Mouse (Mus musculus): ENCODE measurements at regions not wholly inside any gene's neighbourhood (a gene's known extent, or its start where the extent isn't known, plus 50 kb on each side); places are given as distances from the start of the nearest gene placed in this dataset.

DNA sequence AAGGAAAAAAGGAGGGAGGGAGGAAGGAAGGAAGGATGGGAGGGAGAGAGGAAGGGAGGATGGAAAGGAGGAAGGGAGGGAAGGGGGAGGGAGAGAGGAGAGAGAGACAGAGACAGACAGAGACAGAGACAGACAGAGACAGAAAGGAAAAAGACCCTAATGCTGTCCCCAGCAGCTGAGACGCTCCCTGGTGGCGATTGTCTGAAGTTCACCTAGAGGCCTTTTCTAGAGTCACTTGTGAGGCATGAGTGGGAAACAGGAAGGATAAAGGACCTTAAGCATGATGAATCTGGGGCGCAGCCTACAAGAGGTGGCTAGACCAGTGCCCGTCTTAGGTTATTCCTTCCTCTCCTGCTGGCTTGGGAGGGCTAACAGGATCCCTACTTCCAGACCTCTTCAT, 276.7 kb downstream of the Tshz3 start:
- DNase-seq (ENCODE audit: low spot score), result no peak
- H3K36me3 ChIP-seq (replicated peaks), result no peaks in the 10 kb centered on the region
- no peak for ATAC-seq (ENCODE audit: extremely low read depth, insufficient number of reproducible peaks, low FRiP score, poor library complexity, severe bottlenecking)
- H3K9me3 ChIP-seq (replicated peaks), result peaks cover 46% of the 10 kb centered on the region
- no peaks in the 10 kb centered on the region for H3K4me1 ChIP-seq (ENCODE audit: insufficient read depth, low read depth, low read length)
- H3K27me3 ChIP-seq (ENCODE audit: insufficient read depth, low read length), result no peaks in the 10 kb centered on the region
- H3K4me3 ChIP-seq (ENCODE audit: low read depth, low read length), result no peak overlapping the region
- TF ChIP-seq TAL1 (conservative IDR thresholded peaks at IDR 0.05; ENCODE audit: low read depth, low read length) (no peak), CTCF (IDR thresholded peaks at IDR 0.05; ENCODE audit: low read depth, low read length) (no peak), GATA2 (IDR thresholded peaks at IDR 0.05; ENCODE audit: borderline replicate concordance, low read depth, low read length) (no peak), GATA1 (IDR thresholded peaks at IDR 0.05; ENCODE audit: borderline replicate concordance, low read length) (no peak), POLR2AphosphoS5 (IDR thresholded peaks at IDR 0.05; ENCODE audit: insufficient replicate concordance, low read depth, low read length) (no peak)

DNA sequence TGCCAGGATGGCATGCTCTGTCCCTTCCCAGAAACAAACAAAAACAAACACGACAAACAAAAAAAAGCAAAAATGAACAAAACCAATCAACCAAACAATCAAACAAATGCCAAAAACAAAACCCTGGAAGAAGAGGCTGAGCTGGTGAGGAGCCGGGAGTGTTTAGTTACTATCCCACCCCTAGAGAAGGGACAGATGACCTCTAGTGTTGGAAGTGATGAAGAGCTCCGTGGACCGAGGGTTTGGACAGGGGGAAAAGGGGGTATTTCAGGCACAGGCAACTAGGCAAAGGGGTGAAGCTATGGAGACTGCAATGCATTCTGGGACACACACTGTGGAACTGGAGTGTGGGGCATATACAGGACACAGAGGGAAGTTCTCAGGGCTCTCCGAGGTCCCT, 277.6 kb downstream of the Tshz3 start:
- ATAC-seq (ENCODE audit: extremely low read depth, insufficient number of reproducible peaks, low FRiP score, poor library complexity, severe bottlenecking) (no peak), DNase-seq (ENCODE audit: low spot score) (no peak)
- no peak for TF ChIP-seq POLR2AphosphoS5 (IDR thresholded peaks at IDR 0.05; ENCODE audit: insufficient replicate concordance, low read depth, low read length)
- TF ChIP-seq GATA2 (IDR thresholded peaks at IDR 0.05; ENCODE audit: borderline replicate concordance, low read depth, low read length), result no peak
- no peak for TF ChIP-seq GATA1 (IDR thresholded peaks at IDR 0.05; ENCODE audit: borderline replicate concordance, low read length)
- TF ChIP-seq CTCF (IDR thresholded peaks at IDR 0.05; ENCODE audit: low read depth, low read length), result no peak
- no peak for TF ChIP-seq TAL1 (conservative IDR thresholded peaks at IDR 0.05; ENCODE audit: low read depth, low read length)
- H3K36me3 ChIP-seq (replicated peaks), result no peaks in the 10 kb centered on the region
- H3K27me3 ChIP-seq (ENCODE audit: insufficient read depth, low read length), result no peaks in the 10 kb centered on the region
- H3K9me3 ChIP-seq (replicated peaks), result peaks cover 52% of the 10 kb centered on the region
- no peaks in the 10 kb centered on the region for H3K4me1 ChIP-seq (ENCODE audit: insufficient read depth, low read depth, low read length)
- no peak overlapping the region for H3K4me3 ChIP-seq (ENCODE audit: low read depth, low read length)

DNA sequence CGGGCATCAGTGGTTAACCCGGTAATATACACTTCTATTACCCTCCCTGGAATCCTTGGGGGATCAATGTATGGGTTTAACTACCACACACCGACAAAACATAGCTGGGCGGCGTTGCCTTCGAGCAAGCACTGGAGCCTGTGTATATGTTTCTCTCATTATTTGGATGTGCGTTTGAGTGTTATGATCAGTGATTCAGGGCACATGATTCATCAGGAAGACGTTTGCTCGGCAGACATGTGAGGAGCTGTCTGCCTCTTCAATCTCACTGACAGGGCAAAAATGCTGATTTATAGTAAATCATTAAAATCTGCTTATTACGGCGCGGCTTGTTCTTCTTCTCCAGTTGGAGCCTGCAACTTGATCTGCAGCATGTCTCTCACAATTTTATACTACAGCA, 279.9 kb downstream of the Tshz3 start:
- no peak for DNase-seq (ENCODE audit: low spot score)
- H3K4me1 ChIP-seq (ENCODE audit: insufficient read depth, low read depth, low read length), result no peaks in the 10 kb centered on the region
- no peak for ATAC-seq (ENCODE audit: extremely low read depth, insufficient number of reproducible peaks, low FRiP score, poor library complexity, severe bottlenecking)
- H3K27me3 ChIP-seq (ENCODE audit: insufficient read depth, low read length), result no peaks in the 10 kb centered on the region
- TF ChIP-seq GATA2 (IDR thresholded peaks at IDR 0.05; ENCODE audit: borderline replicate concordance, low read depth, low read length) (no peak), TAL1 (conservative IDR thresholded peaks at IDR 0.05; ENCODE audit: low read depth, low read length) (no peak), CTCF (IDR thresholded peaks at IDR 0.05; ENCODE audit: low read depth, low read length) (no peak), POLR2AphosphoS5 (IDR thresholded peaks at IDR 0.05; ENCODE audit: insufficient replicate concordance, low read depth, low read length) (no peak)
- H3K9me3 ChIP-seq (replicated peaks), result peaks cover 63% of the 10 kb centered on the region
- H3K4me3 ChIP-seq (ENCODE audit: low read depth, low read length), result no peak overlapping the region
- no peaks in the 10 kb centered on the region for H3K36me3 ChIP-seq (replicated peaks)

DNA sequence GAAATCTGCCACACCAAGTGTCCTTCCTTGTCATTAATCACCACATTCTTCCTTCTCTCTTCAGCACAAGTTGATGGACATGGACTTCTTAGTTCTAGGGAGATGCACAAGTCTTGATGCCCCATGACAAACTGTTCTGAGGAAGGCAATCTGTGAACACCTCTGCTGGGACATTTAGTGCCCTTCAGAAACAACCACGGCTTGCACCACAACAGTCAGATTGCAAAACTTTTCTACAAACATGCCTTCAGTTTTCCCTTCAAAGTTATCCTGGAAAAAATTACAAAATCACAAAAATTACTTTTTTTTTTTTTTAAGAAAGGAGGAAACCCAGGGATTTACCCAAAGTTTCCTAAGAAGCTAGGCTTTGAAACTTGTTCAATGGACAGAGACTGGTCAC, 291.5 kb downstream of the Tshz3 start:
- Histone ChIP-seq H3K9me3 (replicated peaks) (peaks cover 39% of the 10 kb centered on the region), H3K27me3 (ENCODE audit: insufficient read depth, low read length) (no peaks in the 10 kb centered on the region), H3K36me3 (replicated peaks) (no peaks in the 10 kb centered on the region), H3K4me3 (ENCODE audit: low read depth, low read length) (no peak overlapping the region), H3K4me1 (ENCODE audit: insufficient read depth, low read depth, low read length) (no peaks in the 10 kb centered on the region)
- DNase-seq (ENCODE audit: low spot score), result no peak
- TF ChIP-seq GATA1 (IDR thresholded peaks at IDR 0.05; ENCODE audit: borderline replicate concordance, low read length) (no peak), POLR2AphosphoS5 (IDR thresholded peaks at IDR 0.05; ENCODE audit: insufficient replicate concordance, low read depth, low read length) (no peak), TAL1 (conservative IDR thresholded peaks at IDR 0.05; ENCODE audit: low read depth, low read length) (no peak), GATA2 (IDR thresholded peaks at IDR 0.05; ENCODE audit: borderline replicate concordance, low read depth, low read length) (no peak), CTCF (IDR thresholded peaks at IDR 0.05; ENCODE audit: low read depth, low read length) (no peak)
- ATAC-seq (ENCODE audit: extremely low read depth, insufficient number of reproducible peaks, low FRiP score, poor library complexity, severe bottlenecking), result no peak

DNA sequence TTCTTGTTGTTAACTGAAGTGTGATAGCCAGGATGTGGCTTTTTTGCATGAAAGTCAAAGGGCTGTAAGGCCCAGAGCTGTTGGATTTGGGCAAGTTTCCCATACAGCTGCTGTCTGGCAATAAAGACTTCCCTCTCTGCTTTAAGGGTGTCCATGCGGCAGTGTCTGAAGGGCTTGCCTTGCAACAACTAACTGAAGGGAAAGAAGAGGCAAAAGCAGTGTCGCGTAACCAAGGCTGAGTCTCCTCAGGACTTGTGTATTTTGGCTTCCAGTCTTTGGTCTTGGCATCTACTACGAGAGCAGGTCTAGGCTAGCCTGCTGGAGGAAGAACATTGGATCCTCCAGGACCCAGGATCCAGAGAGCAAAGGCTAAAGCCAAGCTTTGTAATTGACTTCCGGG, 306.7 kb downstream of the Tshz3 start:
- Histone ChIP-seq H3K27me3 (ENCODE audit: insufficient read depth, low read length) (no peaks in the 10 kb centered on the region), H3K4me1 (ENCODE audit: insufficient read depth, low read depth, low read length) (no peaks in the 10 kb centered on the region), H3K4me3 (ENCODE audit: low read depth, low read length) (no peak overlapping the region), H3K9me3 (replicated peaks) (peaks cover 44% of the 10 kb centered on the region), H3K36me3 (replicated peaks) (no peaks in the 10 kb centered on the region)
- DNase-seq (ENCODE audit: low spot score) (no peak), ATAC-seq (ENCODE audit: extremely low read depth, insufficient number of reproducible peaks, low FRiP score, poor library complexity, severe bottlenecking) (no peak)
- TF ChIP-seq GATA1 (IDR thresholded peaks at IDR 0.05; ENCODE audit: borderline replicate concordance, low read length), result no peak
- TF ChIP-seq CTCF (IDR thresholded peaks at IDR 0.05; ENCODE audit: low read depth, low read length), result no peak
- no peak for TF ChIP-seq POLR2AphosphoS5 (IDR thresholded peaks at IDR 0.05; ENCODE audit: insufficient replicate concordance, low read depth, low read length)
- no peak for TF ChIP-seq TAL1 (conservative IDR thresholded peaks at IDR 0.05; ENCODE audit: low read depth, low read length)
- no peak for TF ChIP-seq GATA2 (IDR thresholded peaks at IDR 0.05; ENCODE audit: borderline replicate concordance, low read depth, low read length)

DNA sequence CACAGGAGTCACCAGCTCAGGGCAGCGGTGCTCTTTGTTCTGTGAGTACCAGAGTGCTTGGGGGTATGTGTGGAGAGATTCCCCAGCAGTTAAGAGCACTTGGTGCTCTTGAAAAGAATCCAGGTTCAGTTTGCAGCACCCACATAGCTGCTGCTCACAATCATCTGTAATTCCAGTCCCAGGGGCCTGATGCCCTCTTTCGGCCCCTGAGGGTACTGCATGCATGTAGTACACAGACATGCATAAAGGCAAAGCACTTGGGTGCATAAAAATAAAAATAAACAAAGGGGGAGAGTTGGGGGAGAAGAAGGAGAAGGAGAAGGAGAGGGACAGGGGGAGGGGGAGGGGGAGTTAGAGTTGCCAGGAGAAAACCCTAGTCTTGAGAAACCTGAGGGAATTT, 307.8 kb downstream of the Tshz3 start:
- no peak for TF ChIP-seq GATA1 (IDR thresholded peaks at IDR 0.05; ENCODE audit: borderline replicate concordance, low read length)
- TF ChIP-seq TAL1 (conservative IDR thresholded peaks at IDR 0.05; ENCODE audit: low read depth, low read length), result no peak
- TF ChIP-seq CTCF (IDR thresholded peaks at IDR 0.05; ENCODE audit: low read depth, low read length), result no peak
- TF ChIP-seq POLR2AphosphoS5 (IDR thresholded peaks at IDR 0.05; ENCODE audit: insufficient replicate concordance, low read depth, low read length), result no peak
- H3K36me3 ChIP-seq (replicated peaks), result no peaks in the 10 kb centered on the region
- no peak for ATAC-seq (ENCODE audit: extremely low read depth, insufficient number of reproducible peaks, low FRiP score, poor library complexity, severe bottlenecking)

DNA sequence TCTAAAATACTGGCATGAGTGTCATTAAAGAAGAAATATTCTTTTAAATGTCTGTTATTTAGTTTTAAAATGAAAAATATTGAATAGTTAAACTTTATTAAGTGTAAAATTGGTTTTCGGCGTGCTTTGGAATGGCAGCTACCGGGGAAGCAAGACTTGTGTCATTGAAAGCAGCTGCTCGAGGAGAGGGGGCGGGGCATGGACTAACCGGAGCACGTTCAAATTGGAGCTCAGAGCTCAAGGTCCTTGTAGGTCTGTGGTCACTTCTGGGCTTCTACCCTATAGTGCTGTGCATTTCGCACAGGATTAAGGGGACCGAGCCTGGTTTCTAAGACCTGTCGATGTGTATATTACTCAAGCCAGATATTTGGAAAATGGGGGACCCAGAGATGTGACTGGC, 309.0 kb downstream of the Tshz3 start:
- TF ChIP-seq GATA2 (IDR thresholded peaks at IDR 0.05; ENCODE audit: borderline replicate concordance, low read depth, low read length) (no peak), TAL1 (conservative IDR thresholded peaks at IDR 0.05; ENCODE audit: low read depth, low read length) (no peak), GATA1 (IDR thresholded peaks at IDR 0.05; ENCODE audit: borderline replicate concordance, low read length) (no peak), CTCF (IDR thresholded peaks at IDR 0.05; ENCODE audit: low read depth, low read length) (no peak), POLR2AphosphoS5 (IDR thresholded peaks at IDR 0.05; ENCODE audit: insufficient replicate concordance, low read depth, low read length) (no peak)
- peaks cover 58% of the 10 kb centered on the region for H3K9me3 ChIP-seq (replicated peaks)
- no peaks in the 10 kb centered on the region for H3K36me3 ChIP-seq (replicated peaks)
- H3K4me3 ChIP-seq (ENCODE audit: low read depth, low read length), result no peak overlapping the region
- no peak for ATAC-seq (ENCODE audit: extremely low read depth, insufficient number of reproducible peaks, low FRiP score, poor library complexity, severe bottlenecking)
- no peaks in the 10 kb centered on the region for H3K27me3 ChIP-seq (ENCODE audit: insufficient read depth, low read length)
- H3K4me1 ChIP-seq (ENCODE audit: insufficient read depth, low read depth, low read length), result no peaks in the 10 kb centered on the region
- DNase-seq (ENCODE audit: low spot score), result no peak

More for the DNA sequence above, 307.8 kb downstream of the Tshz3 start:
- Histone ChIP-seq H3K4me3 (ENCODE audit: low read depth, low read length) (no peak overlapping the region), H3K4me1 (ENCODE audit: insufficient read depth, low read depth, low read length) (no peaks in the 10 kb centered on the region), H3K27me3 (ENCODE audit: insufficient read depth, low read length) (no peaks in the 10 kb centered on the region), H3K9me3 (replicated peaks) (peaks cover 50% of the 10 kb centered on the region)
- no peak for DNase-seq (ENCODE audit: low spot score)
